Mouse (Mus musculus): ENCODE data around the gene Garem2. TPM values are rescaled to one million over a fixed set of nuclear protein-coding genes. Genes with fewer than 3 reads are reported as not detected.
A peak's percentile ranks its signal among the peaks of the same experiment; 100 is the strongest.

The Garem2 gene
- polyA plus RNA-seq, 1 experiment from 2014 or later, result 0.80 TPM

GRCm38 (mm10) chr5:30094399-30094798 lies 10.6 kb upstream of the Garem2 start:
- Histone ChIP-seq H3K27ac (ENCODE audit: low read depth, low read length) (no peak overlapping the region), H3K4me3 (ENCODE audit: low read length) (no peak overlapping the region), H3K9me3 (ENCODE audit: control insufficient read depth, low read length) (no peaks in the 10 kb centered on the region), H3K4me1 (ENCODE audit: control insufficient read depth, insufficient read depth, low read length) (no peaks in the 10 kb centered on the region), H3K27me3 (ENCODE audit: control insufficient read depth, insufficient read depth, low read length) (no peaks in the 10 kb centered on the region), H3K36me3 (ENCODE audit: control insufficient read depth, insufficient read depth, low read length) (no peaks in the 10 kb centered on the region), H3K4me2 (replicated peaks; ENCODE audit: low read depth, low read length) (no peak overlapping the region), H3K9ac (ENCODE audit: low read depth, low read length) (no peak overlapping the region)
- 61% methylated on average over 2 of the region's 2 CpGs for WGBS
- no peak for ATAC-seq (ENCODE audit: low FRiP score, low TSS enrichment)

DNA sequence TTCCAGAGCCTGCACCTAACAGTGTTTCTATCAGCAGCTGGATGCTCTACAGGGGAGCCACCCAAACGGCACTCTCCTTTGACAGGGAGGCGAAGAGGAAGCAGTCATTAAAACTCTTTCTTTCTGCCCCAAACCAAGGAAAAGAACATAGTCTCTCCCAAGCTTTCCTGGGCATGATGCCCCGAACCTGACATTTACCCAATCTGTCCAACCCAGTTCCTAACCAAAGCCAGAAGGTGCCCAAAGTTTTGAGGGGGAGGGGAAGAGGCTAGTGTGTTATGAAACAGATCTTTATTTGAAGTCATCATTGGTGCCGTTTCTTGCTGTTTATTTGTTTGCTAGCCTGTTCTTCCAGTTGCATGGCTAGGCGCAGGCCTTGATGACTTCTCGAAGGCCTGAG lies 9.2 kb upstream of the Garem2 start:
- 70% methylated on average over 6 of the region's 6 CpGs for WGBS
- Histone ChIP-seq H3K27ac (ENCODE audit: low read depth, low read length) (no peak overlapping the region), H3K27me3 (ENCODE audit: control insufficient read depth, insufficient read depth, low read length) (no peaks in the 10 kb centered on the region), H3K4me3 (ENCODE audit: low read length) (no peak overlapping the region), H3K36me3 (ENCODE audit: control insufficient read depth, insufficient read depth, low read length) (no peaks in the 10 kb centered on the region), H3K9me3 (ENCODE audit: control insufficient read depth, low read length) (no peaks in the 10 kb centered on the region), H3K4me2 (replicated peaks; ENCODE audit: low read depth, low read length) (no peak overlapping the region), H3K9ac (ENCODE audit: low read depth, low read length) (no peak overlapping the region), H3K4me1 (ENCODE audit: control insufficient read depth, insufficient read depth, low read length) (no peaks in the 10 kb centered on the region)
- no peak for ATAC-seq (ENCODE audit: low FRiP score, low TSS enrichment)

DNA sequence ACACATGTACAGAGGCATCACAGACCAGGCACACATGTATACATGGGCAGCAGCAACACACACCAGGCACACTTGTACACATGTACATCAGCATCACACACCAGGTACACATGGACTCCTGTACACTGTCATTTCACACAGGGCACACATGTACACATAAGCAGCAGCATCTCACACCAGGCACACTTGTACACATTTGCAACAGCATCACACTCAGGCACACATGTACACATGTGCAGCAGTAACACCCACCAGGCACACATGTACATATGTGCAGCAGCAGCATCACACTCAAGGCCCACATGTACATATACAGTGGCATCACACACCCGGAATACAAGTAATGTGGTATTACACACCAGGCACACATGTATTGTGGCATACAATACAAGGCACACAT lies 6.7 kb upstream of the Garem2 start:
- Histone ChIP-seq H3K27me3 (ENCODE audit: control insufficient read depth, insufficient read depth, low read length) (peaks cover 3% of the 10 kb centered on the region; the same call in 1 of the 2 replicates), H3K36me3 (ENCODE audit: control insufficient read depth, insufficient read depth, low read length) (no peaks in the 10 kb centered on the region), H3K4me1 (ENCODE audit: control insufficient read depth, insufficient read depth, low read length) (no peaks in the 10 kb centered on the region), H3K9me3 (ENCODE audit: control insufficient read depth, low read length) (no peaks in the 10 kb centered on the region), H3K9ac (ENCODE audit: low read depth, low read length) (no peak overlapping the region), H3K4me3 (ENCODE audit: low read length) (no peak overlapping the region), H3K27ac (ENCODE audit: low read depth, low read length) (no peak overlapping the region), H3K4me2 (replicated peaks; ENCODE audit: low read depth, low read length) (no peak overlapping the region)
- 92% methylated on average over 1 of the region's 1 CpGs for WGBS
- ATAC-seq (ENCODE audit: low FRiP score, low TSS enrichment), result no peak

- no peak overlapping the region for H3K4me2 ChIP-seq (replicated peaks; ENCODE audit: low read depth, low read length)
- no peak overlapping the region for H3K27ac ChIP-seq (ENCODE audit: low read depth, low read length)
- no peak overlapping the region for H3K4me3 ChIP-seq (ENCODE audit: low read length)
- peaks cover 30% of the 10 kb centered on the region for H3K4me1 ChIP-seq (ENCODE audit: control insufficient read depth, insufficient read depth, low read length)
- ATAC-seq (ENCODE audit: low FRiP score, low TSS enrichment), result no peak
- no peak overlapping the region for H3K9ac ChIP-seq (ENCODE audit: low read depth, low read length)
- no peaks in the 10 kb centered on the region for H3K9me3 ChIP-seq (ENCODE audit: control insufficient read depth, low read length)
- 87% methylated on average over 3 of the region's 3 CpGs for WGBS
- H3K36me3 ChIP-seq (ENCODE audit: control insufficient read depth, insufficient read depth, low read length), result no peaks in the 10 kb centered on the region
- H3K27me3 ChIP-seq (ENCODE audit: control insufficient read depth, insufficient read depth, low read length), result peaks cover 37% of the 10 kb centered on the region
Measured at GRCm38 (mm10) chr5:30103340-30103739, 1.6 kb upstream of the Garem2 start.

DNA sequence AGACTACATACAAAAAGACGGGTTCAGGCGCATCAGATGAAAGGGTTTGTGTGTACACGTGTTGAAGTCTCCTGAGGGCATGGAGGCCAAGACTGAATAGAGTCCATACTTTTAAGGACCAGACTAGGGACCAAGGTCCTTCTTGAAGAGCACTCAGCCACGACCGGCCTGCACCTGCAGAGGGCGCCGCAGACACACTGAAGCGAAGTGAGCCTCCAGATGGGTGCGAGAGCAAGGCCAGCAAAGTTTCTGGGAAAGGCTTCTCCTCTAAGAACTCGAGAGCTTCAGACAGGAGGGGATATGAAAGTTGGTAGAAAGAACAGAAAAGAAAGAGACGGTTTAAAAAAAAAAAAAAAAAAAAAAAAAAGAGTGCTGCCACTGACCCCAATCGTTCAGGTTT lies 622 bp upstream of the Garem2 start:
- ATAC-seq (ENCODE audit: low FRiP score, low TSS enrichment), result no peak
- WGBS, result 1% methylated on average over 12 of the region's 12 CpGs

DNA sequence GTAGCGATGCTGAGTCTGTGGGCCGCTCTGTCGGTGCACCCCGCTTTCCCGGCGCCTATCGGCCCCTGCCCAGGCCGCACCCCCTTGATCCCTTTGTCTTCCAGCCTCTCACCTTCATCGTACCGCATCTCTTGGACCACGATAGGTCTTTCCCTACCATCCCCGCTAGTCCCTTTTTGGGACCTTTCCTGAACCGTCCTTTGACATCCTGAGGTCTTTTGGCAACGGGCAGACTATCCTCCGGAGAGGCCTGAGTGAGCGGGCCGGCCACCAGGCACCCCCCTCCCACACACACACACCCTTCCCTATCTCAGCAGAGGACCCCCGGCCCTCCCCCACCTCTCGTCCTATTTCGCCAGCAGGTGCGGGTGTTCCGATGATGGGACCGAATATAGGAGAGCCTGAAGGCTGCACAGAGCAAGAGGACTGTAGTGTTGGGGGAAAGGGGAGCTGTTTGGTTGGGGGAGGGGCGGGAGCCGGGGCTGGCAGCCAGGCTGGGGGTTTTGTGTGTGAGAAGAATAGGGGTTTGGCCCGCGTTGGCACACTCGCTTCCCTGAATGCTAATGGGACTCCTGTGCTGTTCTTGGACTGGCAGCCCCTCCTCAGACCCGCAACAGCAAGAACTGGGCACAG lies 823 bp downstream of the Garem2 start, which contains the start of gene 3110082J24Rik:
3110082J24Rik (minus strand) TSS at position 419 of the 633 bp plus-strand sequence.
- Histone ChIP-seq H3K4me2 (replicated peaks; ENCODE audit: low read depth, low read length) (peak within 1 kb of the TSS; percentile 98), H3K36me3 (ENCODE audit: control insufficient read depth, insufficient read depth, low read length) (no peaks in the 10 kb centered on the region), H3K9ac (ENCODE audit: low read depth, low read length) (peak within 1 kb of the TSS; percentile 48), H3K4me1 (ENCODE audit: control insufficient read depth, insufficient read depth, low read length) (peaks cover 40% of the 10 kb centered on the region), H3K27me3 (ENCODE audit: control insufficient read depth, insufficient read depth, low read length) (peaks cover 37% of the 10 kb centered on the region), H3K27ac (ENCODE audit: low read depth, low read length) (no peak within 1 kb of the TSS), H3K4me3 (ENCODE audit: low read length) (peak within 1 kb of the TSS; percentile 48), H3K9me3 (ENCODE audit: control insufficient read depth, low read length) (no peaks in the 10 kb centered on the region)
- WGBS, result 1% methylated on average over 29 of the region's 29 CpGs
- ATAC-seq (ENCODE audit: low FRiP score, low TSS enrichment), result no peak

More for the DNA sequence above, 622 bp upstream of the Garem2 start:
- H3K27ac ChIP-seq (ENCODE audit: low read depth, low read length), result no peak overlapping the region
- H3K27me3 ChIP-seq (ENCODE audit: control insufficient read depth, insufficient read depth, low read length), result peaks cover 37% of the 10 kb centered on the region
- no peaks in the 10 kb centered on the region for H3K36me3 ChIP-seq (ENCODE audit: control insufficient read depth, insufficient read depth, low read length)
- H3K9ac ChIP-seq (ENCODE audit: low read depth, low read length), result peak overlapping the region; percentile 48; the same call in 1 of the 2 replicates
- H3K4me1 ChIP-seq (ENCODE audit: control insufficient read depth, insufficient read depth, low read length), result peaks cover 30% of the 10 kb centered on the region
- peak overlapping the region; percentile 48 for H3K4me3 ChIP-seq (ENCODE audit: low read length)
- H3K9me3 ChIP-seq (ENCODE audit: control insufficient read depth, low read length), result no peaks in the 10 kb centered on the region
- H3K4me2 ChIP-seq (replicated peaks; ENCODE audit: low read depth, low read length), result peak overlapping the region; percentile 98

GRCm38 (mm10) chr5:30106756-30107155 lies 1.8 kb downstream of the Garem2 start:
- H3K9ac ChIP-seq (ENCODE audit: low read depth, low read length), result no peak overlapping the region
- H3K4me1 ChIP-seq (ENCODE audit: control insufficient read depth, insufficient read depth, low read length), result peaks cover 49% of the 10 kb centered on the region
- no peak overlapping the region for H3K27ac ChIP-seq (ENCODE audit: low read depth, low read length)
- peaks cover 39% of the 10 kb centered on the region for H3K27me3 ChIP-seq (ENCODE audit: control insufficient read depth, insufficient read depth, low read length)
- no peak for ATAC-seq (ENCODE audit: low FRiP score, low TSS enrichment)
- no peak overlapping the region for H3K4me2 ChIP-seq (replicated peaks; ENCODE audit: low read depth, low read length)
- no peaks in the 10 kb centered on the region for H3K36me3 ChIP-seq (ENCODE audit: control insufficient read depth, insufficient read depth, low read length)
- no peak overlapping the region for H3K4me3 ChIP-seq (ENCODE audit: low read length)
- WGBS, result 18% methylated on average over 2 of the region's 2 CpGs
- no peaks in the 10 kb centered on the region for H3K9me3 ChIP-seq (ENCODE audit: control insufficient read depth, low read length)

DNA sequence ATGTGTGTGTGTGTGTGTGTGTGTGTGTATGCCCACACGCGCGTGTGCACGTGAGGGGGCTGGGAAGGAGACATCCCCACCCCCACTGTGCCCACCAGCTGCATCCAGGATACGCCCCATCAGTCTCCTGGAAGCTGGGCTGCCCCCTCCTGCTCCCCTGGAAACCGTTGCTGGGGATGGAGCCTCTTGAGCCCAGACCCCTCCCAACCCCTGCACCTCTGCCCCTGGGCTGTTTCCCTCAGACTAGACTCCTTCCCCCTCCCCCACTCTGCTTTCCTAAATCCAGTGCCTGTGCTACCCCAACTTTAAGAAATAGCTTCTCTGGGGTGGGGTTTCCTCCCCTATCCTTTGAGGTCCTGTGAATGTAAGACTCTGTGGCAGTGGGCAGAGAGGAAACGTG lies 2.2 kb downstream of the Garem2 start:
- H3K4me1 ChIP-seq (ENCODE audit: control insufficient read depth, insufficient read depth, low read length), result peaks cover 49% of the 10 kb centered on the region
- ATAC-seq (ENCODE audit: low FRiP score, low TSS enrichment), result no peak

GRCm38 (mm10) chr5:30107611-30108041 lies 2.7 kb downstream of the Garem2 start:
- Histone ChIP-seq H3K27ac (ENCODE audit: low read depth, low read length) (no peak overlapping the region), H3K4me1 (ENCODE audit: control insufficient read depth, insufficient read depth, low read length) (peaks cover 49% of the 10 kb centered on the region), H3K36me3 (ENCODE audit: control insufficient read depth, insufficient read depth, low read length) (no peaks in the 10 kb centered on the region), H3K4me3 (ENCODE audit: low read length) (no peak overlapping the region), H3K4me2 (replicated peaks; ENCODE audit: low read depth, low read length) (no peak overlapping the region), H3K9ac (ENCODE audit: low read depth, low read length) (no peak overlapping the region), H3K27me3 (ENCODE audit: control insufficient read depth, insufficient read depth, low read length) (peaks cover 42% of the 10 kb centered on the region), H3K9me3 (ENCODE audit: control insufficient read depth, low read length) (no peaks in the 10 kb centered on the region)
- no peak for ATAC-seq (ENCODE audit: low FRiP score, low TSS enrichment)
- 8% methylated on average over 5 of the region's 5 CpGs for WGBS

More for the DNA sequence above, 2.2 kb downstream of the Garem2 start:
- Histone ChIP-seq H3K27ac (ENCODE audit: low read depth, low read length) (no peak overlapping the region), H3K4me2 (replicated peaks; ENCODE audit: low read depth, low read length) (no peak overlapping the region), H3K9me3 (ENCODE audit: control insufficient read depth, low read length) (no peaks in the 10 kb centered on the region), H3K36me3 (ENCODE audit: control insufficient read depth, insufficient read depth, low read length) (no peaks in the 10 kb centered on the region), H3K9ac (ENCODE audit: low read depth, low read length) (no peak overlapping the region), H3K27me3 (ENCODE audit: control insufficient read depth, insufficient read depth, low read length) (peaks cover 42% of the 10 kb centered on the region), H3K4me3 (ENCODE audit: low read length) (no peak overlapping the region)
- 4% methylated on average over 7 of the region's 7 CpGs for WGBS
